Mouse (Mus musculus) heart, postnatal 4 days (tissue): ENCODE data around the gene Acsm2. TPM values are rescaled to one million over a fixed set of nuclear protein-coding genes. Genes with fewer than 3 reads are reported as not detected.

Experiments
- DNase-seq: peaks from one replicate; pipeline ENCODE4 v3.0.0; 2021
- total RNA-seq, 2 experiments: library from RNA; stranded (reverse); gene quantifications; 2 replicates each; pipeline ENCODE4 v1.2.3; 2021

The Acsm2 gene
- total RNA-seq, 2 experiments from 2014 or later, result not detected

- DNase-seq, result no peak
These were observed 40.5 kb downstream of the Acsm2 start for GRCm38 (mm10) chr7:119594530-119595107.

DNA sequence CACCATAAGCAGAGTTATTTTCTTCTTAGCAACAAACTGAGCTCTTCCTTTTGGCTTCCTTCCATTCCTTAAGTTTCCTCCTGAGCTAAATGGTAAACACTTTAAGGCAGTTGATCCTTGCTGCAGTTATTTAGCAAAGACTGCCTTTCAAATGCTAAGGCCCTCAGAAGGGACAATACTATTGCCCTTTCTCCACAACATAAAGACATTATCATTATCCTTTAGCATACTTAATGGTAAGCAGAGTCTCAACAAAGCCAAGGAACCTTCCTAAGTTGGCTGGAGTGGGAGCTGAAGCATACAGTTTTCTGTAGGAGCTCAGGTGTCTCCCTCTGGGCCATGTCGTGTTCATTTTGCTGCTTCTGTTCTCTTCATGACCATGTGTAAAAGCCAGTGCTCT lies 41.2 kb downstream of the Acsm2 start:
- DNase-seq, result no peak

GRCm38 (mm10) chr7:119596536-119596935 lies 42.4 kb downstream of the Acsm2 start:
- no peak for DNase-seq

GRCm38 (mm10) chr7:119601195-119601953 lies 47.2 kb downstream of the Acsm2 start:
- DNase-seq, result no peak

DNA sequence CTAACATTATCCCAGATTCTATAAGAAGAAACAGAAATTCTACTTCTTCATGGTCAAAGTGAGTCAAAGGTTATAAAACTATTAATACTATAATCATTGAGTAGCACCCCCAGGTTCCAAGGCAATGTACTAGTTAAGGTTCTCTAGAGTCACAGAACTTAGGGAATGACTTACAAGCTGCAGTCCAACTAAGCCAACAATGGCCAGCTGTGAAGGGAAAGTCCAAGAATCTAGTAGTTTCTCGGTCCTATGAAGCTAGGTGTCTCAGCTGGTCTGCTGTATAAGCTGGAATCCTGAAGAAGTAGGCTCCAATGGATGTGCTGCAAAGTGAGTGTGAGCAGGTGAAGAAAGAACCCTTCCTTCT lies 47.8 kb downstream of the Acsm2 start:
- no peak for DNase-seq

DNA sequence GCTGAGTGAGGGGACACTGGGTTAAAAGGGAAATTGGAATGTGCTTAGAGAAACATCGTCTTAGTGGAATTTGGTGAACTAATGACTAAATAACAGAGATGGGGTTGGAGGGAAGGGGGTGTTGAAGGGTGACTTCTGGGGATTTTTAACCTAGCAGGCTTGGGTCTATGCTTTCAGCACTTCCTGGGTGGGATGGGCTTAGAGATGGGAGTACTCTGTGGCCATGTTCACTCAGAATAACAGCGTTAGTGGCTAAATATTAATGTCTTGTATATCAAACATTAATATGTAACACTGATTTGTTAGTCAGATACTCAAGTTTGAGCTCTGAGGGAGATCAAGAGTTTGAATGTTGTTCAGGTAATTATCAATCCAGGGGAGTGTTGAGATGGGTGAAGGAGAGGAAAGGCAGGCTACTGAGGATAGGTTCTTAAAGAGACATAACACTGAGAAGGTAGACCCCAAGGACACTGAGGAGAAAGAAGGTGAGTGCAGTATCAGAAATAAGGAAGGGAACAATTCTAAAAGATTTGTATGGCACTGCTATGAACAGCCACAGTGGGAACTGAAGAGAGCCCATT lies 50.9 kb downstream of the Acsm2 start:
- no peak for DNase-seq

DNA sequence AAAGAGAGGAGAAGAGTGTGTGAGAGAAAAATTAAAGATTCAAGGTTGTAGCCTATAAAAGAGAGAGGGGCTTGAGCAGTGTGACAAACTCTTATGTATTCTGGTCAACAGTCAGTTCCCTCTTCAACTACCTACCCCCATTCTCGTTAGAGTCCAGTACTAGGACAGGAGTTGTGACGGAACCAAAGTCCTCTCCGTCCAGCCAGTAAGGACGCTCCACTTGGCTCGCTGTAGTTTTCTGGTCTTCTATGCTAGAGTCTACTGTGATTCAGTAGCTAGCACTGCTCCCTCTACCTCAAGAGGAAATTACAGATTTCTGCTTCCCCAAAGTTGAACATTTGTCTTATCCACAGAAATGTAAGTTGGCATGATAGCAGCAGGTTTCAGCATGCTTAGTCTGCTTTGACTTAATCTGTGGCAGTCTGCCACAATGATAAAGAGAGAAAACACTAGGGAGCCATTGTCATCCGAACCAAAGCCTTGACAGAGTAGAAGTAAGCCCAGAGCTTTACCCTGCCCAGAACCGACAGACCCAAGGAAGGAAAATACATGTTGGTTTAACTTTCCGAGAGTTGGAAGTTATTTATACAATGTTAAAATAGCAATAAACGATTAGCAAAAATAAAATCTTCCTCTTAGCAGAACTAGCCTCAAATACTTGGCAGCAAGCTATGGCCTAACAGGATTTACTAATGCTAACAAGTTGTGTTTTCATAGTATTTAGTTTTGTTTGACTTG lies 52.0 kb downstream of the Acsm2 start:
- no peak for DNase-seq

DNA sequence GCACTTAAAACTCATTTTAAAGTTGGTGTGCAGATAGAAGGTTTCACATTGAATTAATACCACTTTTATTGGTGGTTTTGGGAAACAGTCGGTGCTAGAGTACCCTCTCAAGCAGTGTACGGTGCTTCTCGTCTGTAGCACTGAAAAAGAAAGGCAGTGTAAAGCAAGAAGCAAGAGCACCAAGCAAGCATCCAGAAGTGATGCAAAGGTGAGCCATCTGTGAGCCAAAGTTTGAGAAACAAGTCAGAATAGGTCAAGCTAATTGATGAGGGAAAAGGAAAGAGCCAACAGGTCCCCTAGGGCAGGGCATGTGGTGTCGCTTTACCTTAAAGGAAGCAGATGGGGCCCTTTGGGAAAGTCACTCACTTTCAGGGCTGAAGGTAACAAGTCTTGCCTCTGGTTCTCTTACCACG lies 52.5 kb downstream of the Acsm2 start, which contains the start of gene Acsm1:
TSS of gene Acsm1 (plus strand) at position 363 of the 413 bp plus-strand sequence.
- DNase-seq, result no peak

DNA sequence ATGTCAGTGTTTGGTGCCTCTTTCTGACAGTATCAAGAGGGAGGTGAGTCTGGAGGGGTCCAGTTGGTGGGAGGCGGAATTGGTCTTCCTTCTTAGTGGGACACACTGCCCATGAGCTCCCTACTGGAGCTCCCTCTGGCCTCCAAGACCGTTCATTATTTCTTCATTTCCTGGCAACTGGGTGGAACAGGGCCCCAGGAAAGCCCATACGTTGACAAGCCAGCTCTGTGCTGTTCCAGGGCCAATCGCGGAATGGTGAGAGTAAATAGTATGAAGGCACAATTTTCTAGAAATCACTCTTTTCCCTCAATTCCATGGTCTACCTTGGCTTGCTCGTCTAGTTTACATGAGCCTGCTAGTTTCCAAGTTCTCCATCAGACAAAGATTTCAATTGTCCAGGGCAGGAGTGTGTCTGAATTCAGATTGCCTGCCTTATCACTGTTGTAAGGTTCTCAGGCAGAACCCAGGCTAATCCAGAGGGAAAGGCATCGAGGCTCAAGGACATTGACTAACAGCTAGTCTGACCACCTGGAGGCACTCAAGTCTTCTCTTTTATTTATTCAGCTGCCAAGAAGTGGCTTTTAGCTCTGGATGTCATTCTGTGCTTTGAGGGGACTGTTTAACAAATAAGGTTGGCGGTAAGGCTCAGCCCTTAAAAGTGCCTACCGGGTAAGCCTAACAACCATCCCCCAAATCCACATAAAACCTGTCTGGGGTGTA lies 53.8 kb downstream of the Acsm2 start:
- DNase-seq, result no peak

- DNase-seq, result no peak
These were observed 62.4 kb downstream of the Acsm2 start for GRCm38 (mm10) chr7:119616531-119616930.

- DNase-seq, result no peak
These were observed 63.5 kb downstream of the Acsm2 start for GRCm38 (mm10) chr7:119617593-119617992.

DNA sequence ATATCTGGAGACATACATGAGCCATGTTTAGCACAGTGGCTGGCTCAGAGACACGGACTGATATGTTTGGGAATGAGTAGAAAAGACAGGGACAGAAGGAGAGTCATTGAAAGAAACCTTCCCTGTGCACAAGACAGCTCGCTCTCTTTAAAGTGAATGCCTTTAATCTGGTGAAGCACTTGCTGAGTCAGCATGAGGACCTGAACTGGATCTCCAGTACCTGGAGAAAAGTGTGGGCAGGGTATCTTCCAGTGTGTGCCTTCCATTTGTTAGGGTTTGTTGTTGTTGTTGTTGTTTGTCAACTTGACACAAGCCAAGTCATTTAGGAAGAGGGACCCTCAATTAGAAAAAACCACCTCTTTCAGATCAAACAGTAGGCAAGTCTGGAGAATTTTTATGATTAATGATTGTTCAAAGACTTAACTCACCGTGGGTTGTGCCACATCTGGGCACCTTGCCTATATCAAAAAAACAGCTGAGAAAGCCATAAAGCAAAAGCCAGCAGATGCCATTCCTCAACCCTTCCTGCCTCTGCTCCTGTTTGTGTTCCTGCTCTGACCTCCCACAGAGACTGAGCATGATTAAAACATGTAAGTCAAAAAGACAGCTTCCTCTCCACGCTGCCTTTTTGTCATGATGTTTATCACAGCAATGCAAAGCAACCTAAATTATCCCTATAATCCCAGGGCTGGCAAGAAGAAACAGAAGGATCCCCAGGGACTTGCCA lies 64.2 kb downstream of the Acsm2 start:
- no peak for DNase-seq

DNA sequence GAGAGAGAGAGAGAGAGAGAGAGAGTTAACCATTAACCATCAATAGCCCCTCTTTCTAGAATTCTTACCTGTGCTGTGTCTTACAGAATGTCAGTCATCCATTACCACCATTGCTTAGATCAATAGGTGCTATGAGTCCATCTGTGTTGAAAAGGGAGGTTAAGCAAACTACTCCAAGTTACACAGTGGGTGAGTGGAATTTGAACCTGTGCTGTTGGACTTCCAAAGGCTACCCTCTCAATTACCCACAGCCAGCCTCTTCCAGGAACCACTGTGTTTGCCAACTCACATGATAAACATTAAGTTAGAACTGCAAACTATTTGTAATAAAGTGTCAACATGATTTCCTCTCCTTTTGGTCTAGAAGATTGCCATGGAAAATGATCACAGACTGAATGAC lies 66.0 kb downstream of the Acsm2 start:
- no peak for DNase-seq

- DNase-seq, result no peak
These were observed 84.6 kb downstream of the Acsm2 start for GRCm38 (mm10) chr7:119638773-119639172.

GRCm38 (mm10) chr7:119642307-119642706 lies 88.2 kb downstream of the Acsm2 start:
- DNase-seq, result no peak

Other genes with a start within 250 kb of the Acsm2 start
- gene Gp2, start 95.1 kb upstream of the Acsm2 start, total RNA-seq, result not detected
- gene Umod, start 75.1 kb upstream of the Acsm2 start, total RNA-seq, result not detected
- gene Acsm5, start 34.9 kb upstream of the Acsm2 start, total RNA-seq, result not detected
- gene Pdilt, start 30.9 kb upstream of the Acsm2 start, total RNA-seq, result not detected
- not detected for gene Acsm1, start 52.7 kb downstream of the Acsm2 start, total RNA-seq
- gene Acsm4, start 135.7 kb downstream of the Acsm2 start, total RNA-seq, result not detected
- gene Thumpd1, start 166.5 kb downstream of the Acsm2 start, total RNA-seq, result 10 to 100 TPM; 28.8 to 30.2 TPM
- gene Acsm3, start 206.6 kb downstream of the Acsm2 start, total RNA-seq, result under 1 TPM in 1 of 2 experiments, not detected in 1; 0.10 TPM
- 10 to 100 TPM in 1 of 2 experiments, 1 to 10 TPM in 1; 7.3 to 14.9 TPM for gene Rexo5, start 239.7 kb downstream of the Acsm2 start, total RNA-seq
- 1 to 10 TPM; 9.4 to 9.9 TPM for gene Eri2, start 239.7 kb downstream of the Acsm2 start, total RNA-seq